Mouse (Mus musculus): ENCODE measurements at regions not wholly inside any gene's neighbourhood (a gene's known extent, or its start where the extent isn't known, plus 50 kb on each side); places are given as distances from the start of the nearest gene placed in this dataset.
A peak's percentile ranks its signal among the peaks of the same experiment; 100 is the strongest.

DNA sequence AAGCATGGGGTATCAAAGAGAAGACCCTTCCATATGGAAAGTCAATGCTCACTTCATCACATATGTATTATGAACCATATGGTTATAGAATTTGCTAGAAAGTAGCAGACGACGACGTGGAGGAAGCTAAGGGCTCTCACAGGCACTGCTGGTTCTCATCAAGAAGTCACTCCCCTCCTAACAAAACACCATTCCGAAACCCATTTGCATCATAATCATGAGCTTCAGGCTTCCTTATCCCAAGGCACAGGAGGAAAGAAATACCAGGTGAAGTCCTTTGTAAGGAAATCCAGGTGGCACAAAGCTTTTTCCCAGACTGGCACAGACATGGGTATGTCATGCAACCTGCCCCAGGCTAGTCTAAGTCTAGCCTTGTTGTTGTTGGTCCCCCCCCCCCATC, 513.1 kb downstream of the Kctd12 start:
- 49% methylated on average over 4 of the region's 4 CpGs for WGBS
- no peak for ATAC-seq (replicated peaks)
- Histone ChIP-seq H3K4me2 (replicated peaks) (no peak overlapping the region), H3K9ac (replicated peaks) (no peak overlapping the region), H3K27ac (replicated peaks) (no peak overlapping the region), H3K27me3 (no peaks in the 10 kb centered on the region), H3K4me1 (no peaks in the 10 kb centered on the region), H3K9me3 (no peaks in the 10 kb centered on the region), H3K36me3 (no peaks in the 10 kb centered on the region), H3K4me3 (no peak overlapping the region)

DNA sequence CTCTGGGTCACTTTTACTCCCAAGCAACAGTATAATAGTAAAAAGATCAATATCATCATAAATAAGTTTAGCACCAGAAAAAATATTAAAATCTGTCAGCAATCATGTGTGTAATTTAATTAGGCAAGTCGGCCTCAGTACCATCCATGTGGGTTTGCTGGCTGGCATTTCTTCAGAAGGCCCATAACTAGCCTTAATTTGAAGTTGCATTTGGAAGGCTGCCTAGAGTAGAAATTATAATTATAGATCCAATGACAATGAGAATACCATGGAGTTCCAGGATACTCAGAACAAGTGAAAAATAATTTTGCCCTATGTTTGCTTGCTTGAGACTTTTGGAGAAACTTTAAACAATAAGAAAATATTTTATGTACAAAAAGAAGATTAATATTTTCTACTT, 521.4 kb downstream of the Kctd12 start:
- ATAC-seq (replicated peaks) = no peak
- WGBS = 71% methylated on average over 1 of the region's 1 CpGs
- no peaks in the 10 kb centered on the region for H3K9me3 ChIP-seq
- no peak overlapping the region for H3K9ac ChIP-seq (replicated peaks)
- H3K36me3 ChIP-seq = no peaks in the 10 kb centered on the region
- no peaks in the 10 kb centered on the region for H3K27me3 ChIP-seq
- no peak overlapping the region for H3K4me2 ChIP-seq (replicated peaks)
- H3K27ac ChIP-seq (replicated peaks) = no peak overlapping the region
- H3K4me3 ChIP-seq = no peak overlapping the region
- no peaks in the 10 kb centered on the region for H3K4me1 ChIP-seq

DNA sequence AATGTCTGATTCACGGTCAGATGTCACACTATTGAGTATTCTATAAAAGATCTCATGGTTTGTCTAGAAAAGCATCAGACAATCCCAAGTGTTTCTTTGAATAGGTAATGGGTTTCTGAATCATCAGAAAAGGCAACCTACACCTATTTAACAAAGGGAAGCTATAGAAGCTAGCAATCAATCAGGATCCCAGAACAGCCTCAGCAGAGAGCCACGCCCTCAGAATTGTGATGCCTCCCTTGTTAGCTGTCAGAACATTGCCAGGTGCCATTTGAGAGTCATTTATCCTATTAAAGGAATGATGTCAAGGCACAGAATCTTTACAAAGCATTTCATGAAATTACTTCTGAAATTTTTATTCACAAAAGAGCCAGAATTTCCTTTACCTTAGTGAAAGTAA, 542.7 kb downstream of the Kctd12 start:
- Histone ChIP-seq H3K4me3 (no peak overlapping the region), H3K9ac (replicated peaks) (no peak overlapping the region), H3K4me2 (replicated peaks) (no peak overlapping the region), H3K4me1 (no peaks in the 10 kb centered on the region), H3K9me3 (no peaks in the 10 kb centered on the region), H3K27ac (replicated peaks) (no peak overlapping the region), H3K27me3 (no peaks in the 10 kb centered on the region), H3K36me3 (no peaks in the 10 kb centered on the region)
- ATAC-seq (replicated peaks) = no peak
- 62% methylated on average over 2 of the region's 2 CpGs for WGBS

DNA sequence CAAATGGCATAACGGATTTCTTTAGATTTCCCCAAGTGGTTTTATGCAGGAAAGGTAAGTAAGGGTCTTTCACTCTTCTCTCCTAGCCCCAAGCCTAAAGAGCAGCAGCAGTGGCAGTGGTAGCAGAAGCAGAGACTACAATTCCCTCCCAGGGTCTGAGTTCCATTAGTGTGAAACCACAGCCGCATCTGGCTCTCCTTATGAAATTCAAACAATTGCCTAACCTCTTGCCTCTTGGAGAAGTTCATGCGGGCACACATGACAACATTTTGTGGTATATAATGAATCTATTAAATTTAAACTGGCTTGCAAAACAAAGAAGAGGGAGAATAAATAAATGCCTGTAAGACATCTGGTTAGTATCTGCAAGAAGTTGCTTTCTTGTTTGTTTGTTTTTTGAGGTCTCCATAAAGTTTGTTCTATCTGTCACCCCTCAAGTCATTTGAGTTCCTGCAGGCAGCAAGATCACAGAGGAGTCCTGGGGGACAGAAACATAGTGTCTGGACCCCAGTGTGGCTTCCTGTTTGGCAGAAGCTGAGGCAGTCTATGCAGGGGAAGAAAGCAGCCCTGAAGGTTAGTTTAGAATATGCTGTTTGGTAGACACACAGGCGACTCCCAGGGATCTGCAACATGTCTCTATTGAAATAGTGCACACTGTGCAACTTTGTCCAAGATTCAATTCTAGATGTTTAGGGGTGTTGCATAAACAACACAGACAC, 578.9 kb downstream of the Kctd12 start:
- H3K9ac ChIP-seq (replicated peaks) = no peak overlapping the region
- WGBS = 81% methylated on average over 4 of the region's 4 CpGs
- no peaks in the 10 kb centered on the region for H3K27me3 ChIP-seq
- no peak overlapping the region for H3K27ac ChIP-seq (replicated peaks)
- H3K36me3 ChIP-seq = no peaks in the 10 kb centered on the region
- H3K4me3 ChIP-seq = no peak overlapping the region
- no peak overlapping the region for H3K4me2 ChIP-seq (replicated peaks)
- no peaks in the 10 kb centered on the region for H3K4me1 ChIP-seq
- no peak for ATAC-seq (replicated peaks)
- no peaks in the 10 kb centered on the region for H3K9me3 ChIP-seq

DNA sequence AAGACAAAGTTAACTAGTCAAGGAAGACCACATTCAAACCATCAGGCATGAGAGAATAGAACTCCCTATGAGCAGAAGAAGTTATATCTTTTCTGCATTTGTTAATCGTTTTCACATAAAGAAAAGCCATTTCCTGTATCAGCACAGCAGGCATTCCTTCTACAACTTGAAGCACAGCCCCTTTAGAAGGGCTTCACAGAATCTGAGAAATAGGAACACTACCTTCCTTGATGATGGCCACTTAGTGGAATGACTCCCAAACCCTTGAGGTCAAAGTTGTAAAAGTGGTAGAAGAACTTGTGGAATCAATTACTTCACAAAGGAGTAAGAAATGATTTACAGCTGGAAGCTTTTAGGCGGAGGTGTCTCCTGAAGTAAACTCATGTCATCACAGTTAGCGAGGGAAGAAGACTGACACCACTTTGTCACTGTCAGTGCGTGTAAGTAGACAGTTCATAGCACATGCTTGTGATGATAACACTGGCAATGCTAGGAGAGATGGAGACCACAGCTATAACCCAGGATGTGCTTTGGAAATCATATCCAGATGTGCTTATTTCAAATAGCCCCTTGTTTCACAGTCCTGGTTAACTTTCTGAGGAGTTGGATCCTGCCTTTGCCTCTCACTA, 580.3 kb downstream of the Kctd12 start:
- no peaks in the 10 kb centered on the region for H3K4me1 ChIP-seq

DNA sequence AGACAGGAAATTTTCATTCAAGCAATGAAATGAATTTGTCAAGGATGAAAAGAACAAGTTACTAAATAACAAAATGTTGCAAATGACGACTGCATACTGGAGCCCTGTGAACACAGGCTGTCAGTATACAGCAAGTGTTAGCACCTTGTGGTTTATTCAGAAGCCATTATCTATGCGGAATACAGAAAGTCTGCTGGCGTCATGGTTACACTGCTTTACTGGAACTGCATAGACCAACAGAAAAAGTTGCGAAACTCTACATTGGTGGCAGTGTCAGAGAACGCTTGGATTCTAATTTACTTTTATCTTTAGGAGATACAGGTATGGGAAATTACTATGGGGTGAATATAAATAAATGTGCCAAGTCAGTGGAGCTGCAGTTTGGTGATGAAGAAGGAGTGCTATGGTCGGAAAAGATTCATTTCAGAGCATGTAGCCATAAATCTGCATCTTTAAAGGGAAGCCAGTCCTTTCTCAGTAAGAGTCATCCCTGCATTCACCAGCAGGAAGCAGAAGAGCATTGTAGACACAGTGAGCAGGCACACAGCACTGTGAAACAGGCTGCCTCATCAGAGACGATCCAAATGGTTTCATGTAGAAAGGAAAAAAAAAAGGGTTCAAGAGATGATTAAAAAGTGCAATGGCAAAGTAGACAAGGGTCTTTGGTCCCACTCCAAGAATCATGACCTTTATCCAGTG, 586.3 kb downstream of the Kctd12 start:
- no peaks in the 10 kb centered on the region for H3K4me1 ChIP-seq
- no peaks in the 10 kb centered on the region for H3K36me3 ChIP-seq
- H3K4me3 ChIP-seq = no peak overlapping the region
- no peaks in the 10 kb centered on the region for H3K9me3 ChIP-seq
- no peak for ATAC-seq (replicated peaks)
- WGBS = 85% methylated on average over 7 of the region's 7 CpGs
- H3K9ac ChIP-seq (replicated peaks) = no peak overlapping the region
- no peaks in the 10 kb centered on the region for H3K27me3 ChIP-seq
- H3K27ac ChIP-seq (replicated peaks) = no peak overlapping the region
- no peak overlapping the region for H3K4me2 ChIP-seq (replicated peaks)

More for the DNA sequence above, 580.3 kb downstream of the Kctd12 start:
- H3K36me3 ChIP-seq = no peaks in the 10 kb centered on the region
- H3K4me3 ChIP-seq = no peak overlapping the region
- H3K27me3 ChIP-seq = no peaks in the 10 kb centered on the region
- no peak overlapping the region for H3K9ac ChIP-seq (replicated peaks)
- 86% methylated on average over 4 of the region's 4 CpGs for WGBS
- H3K4me2 ChIP-seq (replicated peaks) = no peak overlapping the region
- H3K27ac ChIP-seq (replicated peaks) = no peak overlapping the region
- no peak for ATAC-seq (replicated peaks)
- no peaks in the 10 kb centered on the region for H3K9me3 ChIP-seq

DNA sequence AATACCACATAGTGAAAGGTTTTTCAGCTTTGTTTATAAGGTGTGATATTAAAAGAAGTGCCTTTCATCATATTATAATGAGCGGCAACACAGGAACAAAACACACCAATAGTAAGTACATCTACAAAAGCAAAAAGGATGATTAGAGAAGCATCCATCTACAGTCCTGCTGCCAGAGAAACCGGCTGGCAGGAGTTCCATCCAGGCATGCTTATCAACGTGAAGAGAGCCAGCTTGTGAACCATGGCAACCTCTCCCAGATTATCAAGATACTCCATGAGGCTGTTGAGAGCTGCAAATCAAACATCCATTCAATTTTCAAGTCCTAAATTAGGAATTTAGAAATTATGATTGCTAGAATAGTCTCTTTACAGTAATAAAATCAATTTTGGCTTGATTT, 590.1 kb downstream of the Kctd12 start:
- H3K4me2 ChIP-seq (replicated peaks) = no peak overlapping the region
- no peak for ATAC-seq (replicated peaks)
- no peaks in the 10 kb centered on the region for H3K4me1 ChIP-seq
- no peak overlapping the region for H3K9ac ChIP-seq (replicated peaks)
- 71% methylated on average over 3 of the region's 3 CpGs for WGBS
- H3K27ac ChIP-seq (replicated peaks) = no peak overlapping the region
- H3K4me3 ChIP-seq = no peak overlapping the region
- no peaks in the 10 kb centered on the region for H3K9me3 ChIP-seq
- H3K36me3 ChIP-seq = no peaks in the 10 kb centered on the region
- no peaks in the 10 kb centered on the region for H3K27me3 ChIP-seq

DNA sequence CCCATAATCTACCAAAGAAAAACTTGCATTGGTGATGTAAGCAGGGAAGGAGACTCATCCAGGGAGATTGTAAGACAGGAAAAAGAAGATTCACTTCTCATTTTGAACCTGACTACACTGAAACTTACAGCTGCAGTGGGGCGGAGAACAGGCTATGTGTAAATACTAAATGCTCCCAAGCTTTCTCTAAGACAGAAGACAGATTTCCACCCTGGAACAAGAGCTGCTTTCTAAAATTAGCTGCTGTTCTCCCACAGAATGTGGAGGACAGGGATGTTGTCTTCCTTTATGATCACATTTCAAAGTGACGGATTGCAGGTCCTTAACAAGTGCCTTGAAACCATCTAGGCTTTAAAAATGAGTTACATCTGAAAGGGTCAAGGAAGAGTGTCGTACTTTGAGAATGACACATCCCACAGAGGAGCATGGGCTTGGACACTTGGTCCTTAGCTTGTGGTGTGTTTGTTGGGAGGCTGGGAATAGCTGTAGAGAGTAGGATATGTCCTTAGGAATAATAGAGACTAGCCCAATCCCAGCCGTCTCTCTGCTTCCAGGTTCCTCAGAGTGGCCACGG, 609.4 kb downstream of the Kctd12 start:
- H3K4me1 ChIP-seq = no peaks in the 10 kb centered on the region
- 96% methylated on average over 5 of the region's 5 CpGs for WGBS
- H3K9ac ChIP-seq (replicated peaks) = no peak overlapping the region
- no peaks in the 10 kb centered on the region for H3K36me3 ChIP-seq
- ATAC-seq (replicated peaks) = no peak
- no peak overlapping the region for H3K4me3 ChIP-seq
- no peaks in the 10 kb centered on the region for H3K27me3 ChIP-seq
- H3K27ac ChIP-seq (replicated peaks) = no peak overlapping the region
- no peaks in the 10 kb centered on the region for H3K9me3 ChIP-seq
- H3K4me2 ChIP-seq (replicated peaks) = no peak overlapping the region

DNA sequence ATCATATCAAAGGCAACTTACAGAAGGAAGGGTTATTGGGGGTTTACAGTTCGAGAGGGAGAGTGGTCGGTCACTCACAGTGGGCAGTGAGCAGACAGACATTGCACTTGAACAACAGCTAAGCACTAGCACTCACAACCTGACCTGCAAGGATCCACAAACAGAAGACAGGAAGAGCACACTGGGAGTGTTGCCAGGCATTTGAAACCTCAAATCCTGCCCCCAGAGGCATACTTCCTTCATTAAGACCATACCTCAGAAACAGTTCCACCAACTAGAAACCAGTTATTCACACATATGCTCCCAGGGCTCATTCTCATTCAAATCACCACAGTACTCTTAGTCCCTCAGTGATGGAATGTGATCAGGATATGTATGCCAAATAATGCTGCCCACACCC, 620.8 kb downstream of the Kctd12 start:
- Histone ChIP-seq H3K9ac (replicated peaks) (no peak overlapping the region), H3K27me3 (no peaks in the 10 kb centered on the region), H3K4me3 (no peak overlapping the region), H3K27ac (replicated peaks) (no peak overlapping the region), H3K36me3 (no peaks in the 10 kb centered on the region), H3K9me3 (no peaks in the 10 kb centered on the region), H3K4me2 (replicated peaks) (no peak overlapping the region), H3K4me1 (no peaks in the 10 kb centered on the region)
- ATAC-seq (replicated peaks) = no peak
- 84% methylated on average over 2 of the region's 2 CpGs for WGBS

DNA sequence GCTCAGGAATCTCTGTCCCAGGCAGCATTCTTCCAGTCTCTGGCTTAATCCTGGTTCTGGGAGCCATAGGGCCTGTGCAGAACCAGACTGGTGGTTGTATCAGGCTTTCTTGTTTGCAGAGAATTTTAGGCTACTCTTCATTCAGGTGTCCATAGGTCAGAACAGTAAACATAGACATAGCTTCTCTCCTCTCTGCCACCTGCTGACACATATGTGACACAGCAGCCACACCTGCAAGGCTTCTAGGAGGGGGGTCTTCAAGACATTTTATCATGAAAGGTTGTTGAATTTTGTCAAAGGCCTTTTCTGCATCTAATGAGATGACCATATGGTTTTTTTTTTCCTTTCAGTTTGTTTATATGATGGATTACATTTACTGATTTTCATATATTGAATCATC, 599.7 kb downstream of the Lmo7 start:
- Histone ChIP-seq H3K9me3 (no peaks in the 10 kb centered on the region), H3K4me1 (no peaks in the 10 kb centered on the region), H3K27me3 (no peaks in the 10 kb centered on the region), H3K27ac (replicated peaks) (no peak overlapping the region), H3K4me3 (no peak overlapping the region), H3K36me3 (no peaks in the 10 kb centered on the region), H3K4me2 (replicated peaks) (no peak overlapping the region), H3K9ac (replicated peaks) (no peak overlapping the region)
- no peak for ATAC-seq (replicated peaks)

DNA sequence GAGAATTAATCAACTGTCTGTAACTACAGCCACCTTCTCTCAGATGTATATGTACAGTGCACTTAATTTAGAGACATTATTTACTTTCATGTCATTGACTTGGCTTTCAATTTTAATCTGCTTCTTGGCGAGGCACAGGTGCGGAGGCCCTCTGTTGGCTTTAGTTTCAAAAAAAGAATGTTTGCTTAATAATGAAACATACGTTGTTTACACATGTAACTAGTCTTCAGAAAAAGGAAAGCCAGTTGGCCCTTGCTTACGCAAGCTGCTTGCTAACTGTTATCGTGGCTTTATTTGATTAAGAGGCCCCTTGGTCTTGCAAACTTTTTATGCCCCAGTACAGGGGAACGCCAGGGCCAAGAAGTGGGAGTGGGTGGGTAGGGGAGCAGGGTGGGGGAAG, 576.6 kb downstream of the Lmo7 start:
- Histone ChIP-seq H3K4me2 (replicated peaks) (no peak overlapping the region), H3K27ac (replicated peaks) (no peak overlapping the region), H3K36me3 (no peaks in the 10 kb centered on the region), H3K9me3 (no peaks in the 10 kb centered on the region), H3K4me1 (0 out of 2 replicates have a peak, but pooled peaks cover 6% of the 10 kb centered on the region), H3K27me3 (no peaks in the 10 kb centered on the region), H3K4me3 (no peak overlapping the region), H3K9ac (replicated peaks) (no peak overlapping the region)
- peak; percentile 62; the same call in 1 of the 2 replicates for ATAC-seq (replicated peaks)
- WGBS = 61% methylated on average over 6 of the region's 6 CpGs

DNA sequence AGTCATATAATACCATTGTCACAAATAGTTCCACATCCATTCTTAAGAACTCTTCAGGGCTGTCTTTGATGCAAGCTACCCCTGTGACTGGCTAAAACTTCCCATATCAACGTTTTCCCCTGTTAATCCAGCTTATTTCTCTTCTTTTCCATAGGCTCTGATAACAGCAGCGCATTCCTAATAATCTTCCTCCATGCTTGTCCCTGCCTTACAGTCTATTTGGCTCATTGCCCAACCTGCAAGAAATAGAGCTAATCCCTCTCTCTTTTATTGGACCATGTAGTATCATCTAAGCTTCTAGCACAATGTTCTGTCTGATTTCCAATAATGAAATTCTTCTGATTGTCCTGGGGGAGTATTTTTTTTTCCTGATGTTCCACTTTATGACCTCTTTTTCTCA, 573.1 kb downstream of the Lmo7 start:
- 45% methylated on average over 2 of the region's 2 CpGs for WGBS
- Histone ChIP-seq H3K4me3 (no peak overlapping the region), H3K4me2 (replicated peaks) (no peak overlapping the region), H3K9me3 (no peaks in the 10 kb centered on the region), H3K27ac (replicated peaks) (no peak overlapping the region), H3K4me1 (0 out of 2 replicates have a peak, but pooled peaks cover 6% of the 10 kb centered on the region), H3K9ac (replicated peaks) (no peak overlapping the region), H3K36me3 (no peaks in the 10 kb centered on the region), H3K27me3 (no peaks in the 10 kb centered on the region)
- no peak for ATAC-seq (replicated peaks)
